Mouse (Mus musculus) forebrain, embryonic 14.5 days (tissue): ENCODE measurements around the gene Chic2. TPM values are rescaled to one million over a fixed set of nuclear protein-coding genes. Genes with fewer than 3 reads are reported as not detected.

Experiments
- polyA plus RNA-seq: library from polyadenylated mRNA; unstranded; fragments of >200 nt; fragmentation: Nextera tagmentation; extraction: Ambion mirVana; gene quantifications from 2 replicates; pipeline ENCODE4 v1.2.1, GENCODE M21; 2014

Chic2 gene
- polyA plus RNA-seq, 1 experiment from 2014 or later, result 48.0 TPM

Other genes with a start within 250 kb of the Chic2 start
- gene Gsx2, start 30.8 kb upstream of the Chic2 start, polyA plus RNA-seq, result 5.6 and 7.4 TPM in 2 replicates
- 7.0 and 10.9 TPM in 2 replicates for gene Pdgfra, start 107.5 kb upstream of the Chic2 start, polyA plus RNA-seq